Mouse (Mus musculus): Measurements from ENCODE around the gene Limch1. TPM values are rescaled to one million over a fixed set of nuclear protein-coding genes. Genes with fewer than 3 reads are reported as not detected.

The Limch1 gene
- polyA plus RNA-seq, 2 experiments, result 0.54 to 1.2 TPM

DNA sequence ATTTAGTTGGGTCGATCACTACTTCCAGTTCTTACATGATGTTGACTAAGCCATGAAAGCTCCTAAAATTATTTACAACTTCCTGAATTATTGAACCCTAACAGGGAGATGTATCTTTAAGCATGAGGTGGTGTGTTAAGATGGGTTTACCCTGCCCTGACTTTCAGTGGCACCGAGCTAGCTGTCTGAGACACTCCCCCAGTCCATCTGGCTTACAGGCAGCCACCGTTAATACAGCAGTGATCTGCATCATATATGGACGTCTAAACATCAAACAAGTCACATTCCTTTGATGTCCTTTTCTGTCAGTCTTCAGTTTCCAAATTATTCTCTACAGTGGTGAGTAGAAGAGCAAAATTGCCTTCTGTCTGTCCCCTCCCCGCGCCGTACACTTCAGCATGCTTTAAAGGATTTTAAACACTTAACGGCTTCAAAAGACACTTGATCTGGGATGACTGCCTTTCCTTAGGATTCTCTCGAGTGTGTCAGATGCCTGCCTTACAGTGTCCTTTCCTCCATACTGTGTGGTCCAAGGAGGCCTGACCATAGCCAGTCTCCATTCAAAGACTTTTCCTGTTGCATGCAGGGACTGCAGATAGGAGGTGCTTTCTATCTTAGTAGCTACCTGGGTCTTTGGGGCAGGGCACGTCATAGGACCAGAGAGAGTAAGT, 187.6 kb downstream of the Limch1 start:
- whole genome bisulfite sequencing (ENCODE audit: insufficient replicate concordance), result 68% methylated on average over 10 of the region's 10 CpGs
- DNase-seq (ENCODE audit: low read depth in 3 of 3, low spot score in 3 of 3) (no peak), ATAC-seq (ENCODE audit: insufficient read depth) (no peak)
- TF ChIP-seq CTCF (IDR thresholded peaks at IDR 0.05; ENCODE audit: low read depth) (no peak), EP300 (IDR thresholded peaks at IDR 0.05; ENCODE audit: low read depth) (no peak)
- no peaks in the 10 kb centered on the region for H3K36me3 ChIP-seq (replicated peaks; ENCODE audit: control insufficient read depth, insufficient read depth, low read depth)
- H3K4me3 ChIP-seq (ENCODE audit: insufficient read depth in 1 of 2, low read depth in 2 of 2, low read length in 2 of 2), result no peak overlapping the region
- no peak overlapping the region for H3K27ac ChIP-seq
- no peak overlapping the region for H3K4me2 ChIP-seq (ENCODE audit: low read depth)
- no peaks in the 10 kb centered on the region for H3K4me1 ChIP-seq (replicated peaks; ENCODE audit: control insufficient read depth in 2 of 2, insufficient read depth in 2 of 2, low read length in 1 of 2)
- H3K9ac ChIP-seq (replicated peaks), result no peak overlapping the region
- H3K9me3 ChIP-seq (ENCODE audit: control insufficient read depth, low read length), result no peaks in the 10 kb centered on the region
- H3K27me3 ChIP-seq (ENCODE audit: control insufficient read depth, insufficient read depth, low read length), result no peaks in the 10 kb centered on the region

DNA sequence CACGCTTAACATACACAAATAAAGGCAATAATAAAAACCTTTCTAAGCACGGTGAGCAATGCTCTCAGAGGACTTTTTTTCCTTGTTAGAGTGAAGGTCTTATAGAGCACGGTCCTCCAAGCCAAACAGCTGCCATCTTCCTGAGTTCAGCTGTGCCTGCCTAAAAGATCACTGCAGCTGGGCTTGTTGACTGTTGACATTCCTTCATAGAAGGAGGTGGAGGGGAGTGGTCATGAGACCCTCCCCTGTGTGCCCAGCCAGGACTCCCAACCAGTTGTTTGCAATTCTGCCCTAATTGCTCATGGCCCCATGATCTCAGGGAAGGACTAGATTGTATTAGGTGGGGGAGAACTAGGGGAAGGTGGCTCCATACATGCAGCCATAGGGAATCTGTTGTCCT, 189.0 kb downstream of the Limch1 start:
- H3K9me3 ChIP-seq (ENCODE audit: control insufficient read depth, low read length), result no peaks in the 10 kb centered on the region
- 66% methylated on average over 3 of the region's 3 CpGs for WGBS (ENCODE audit: insufficient replicate concordance)
- H3K9ac ChIP-seq (replicated peaks), result no peak overlapping the region
- H3K27ac ChIP-seq, result no peak overlapping the region
- ATAC-seq (ENCODE audit: insufficient read depth), result no peak
- TF ChIP-seq EP300 (IDR thresholded peaks at IDR 0.05; ENCODE audit: low read depth), result no peak
- no peak for TF ChIP-seq CTCF (IDR thresholded peaks at IDR 0.05; ENCODE audit: low read depth)
- no peaks in the 10 kb centered on the region for H3K36me3 ChIP-seq (replicated peaks; ENCODE audit: control insufficient read depth, insufficient read depth, low read depth)
- no peak overlapping the region for H3K4me2 ChIP-seq (ENCODE audit: low read depth)
- no peak overlapping the region for H3K4me3 ChIP-seq (ENCODE audit: insufficient read depth in 1 of 2, low read depth in 2 of 2, low read length in 2 of 2)
- no peak for DNase-seq (ENCODE audit: low read depth in 3 of 3, low spot score in 3 of 3)
- H3K4me1 ChIP-seq (replicated peaks; ENCODE audit: control insufficient read depth in 2 of 2, insufficient read depth in 2 of 2, low read length in 1 of 2), result no peaks in the 10 kb centered on the region
- H3K27me3 ChIP-seq (ENCODE audit: control insufficient read depth, insufficient read depth, low read length), result no peaks in the 10 kb centered on the region

DNA sequence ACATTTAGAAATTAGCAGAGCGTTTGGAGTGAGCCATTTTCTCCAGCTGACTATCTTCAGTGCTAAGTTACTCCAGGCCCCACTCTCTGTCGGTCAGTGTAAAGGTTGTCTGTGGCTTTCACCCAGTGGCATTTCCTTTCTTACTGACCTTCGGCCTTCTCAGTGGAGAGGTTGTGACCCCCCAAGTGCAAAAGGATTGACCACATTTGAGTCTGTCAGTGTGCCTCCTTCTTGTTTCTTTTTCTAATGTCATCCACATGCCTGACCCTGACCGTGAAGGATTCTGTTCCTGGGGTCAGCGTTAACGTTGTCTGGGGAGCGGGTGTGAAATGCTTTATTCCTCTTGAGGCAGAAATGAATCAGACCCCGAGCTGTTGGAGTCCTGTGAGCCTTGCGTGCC, 191.7 kb downstream of the Limch1 start:
- no peaks in the 10 kb centered on the region for H3K9me3 ChIP-seq (ENCODE audit: control insufficient read depth, low read length)
- no peaks in the 10 kb centered on the region for H3K27me3 ChIP-seq (ENCODE audit: control insufficient read depth, insufficient read depth, low read length)
- H3K9ac ChIP-seq (replicated peaks), result no peak overlapping the region
- no peak overlapping the region for H3K27ac ChIP-seq
- H3K36me3 ChIP-seq (replicated peaks; ENCODE audit: control insufficient read depth, insufficient read depth, low read depth), result no peaks in the 10 kb centered on the region
- H3K4me1 ChIP-seq (replicated peaks; ENCODE audit: control insufficient read depth in 2 of 2, insufficient read depth in 2 of 2, low read length in 1 of 2), result no peaks in the 10 kb centered on the region
- TF ChIP-seq CTCF (IDR thresholded peaks at IDR 0.05; ENCODE audit: low read depth), result no peak
- TF ChIP-seq EP300 (IDR thresholded peaks at IDR 0.05; ENCODE audit: low read depth), result no peak
- no peak for ATAC-seq (ENCODE audit: insufficient read depth)
- WGBS (ENCODE audit: insufficient replicate concordance), result 48% methylated on average over 9 of the region's 9 CpGs
- H3K4me2 ChIP-seq (ENCODE audit: low read depth), result no peak overlapping the region
- H3K4me3 ChIP-seq (ENCODE audit: insufficient read depth in 1 of 2, low read depth in 2 of 2, low read length in 2 of 2), result no peak overlapping the region
- no peak for DNase-seq (ENCODE audit: low read depth in 3 of 3, low spot score in 3 of 3)

DNA sequence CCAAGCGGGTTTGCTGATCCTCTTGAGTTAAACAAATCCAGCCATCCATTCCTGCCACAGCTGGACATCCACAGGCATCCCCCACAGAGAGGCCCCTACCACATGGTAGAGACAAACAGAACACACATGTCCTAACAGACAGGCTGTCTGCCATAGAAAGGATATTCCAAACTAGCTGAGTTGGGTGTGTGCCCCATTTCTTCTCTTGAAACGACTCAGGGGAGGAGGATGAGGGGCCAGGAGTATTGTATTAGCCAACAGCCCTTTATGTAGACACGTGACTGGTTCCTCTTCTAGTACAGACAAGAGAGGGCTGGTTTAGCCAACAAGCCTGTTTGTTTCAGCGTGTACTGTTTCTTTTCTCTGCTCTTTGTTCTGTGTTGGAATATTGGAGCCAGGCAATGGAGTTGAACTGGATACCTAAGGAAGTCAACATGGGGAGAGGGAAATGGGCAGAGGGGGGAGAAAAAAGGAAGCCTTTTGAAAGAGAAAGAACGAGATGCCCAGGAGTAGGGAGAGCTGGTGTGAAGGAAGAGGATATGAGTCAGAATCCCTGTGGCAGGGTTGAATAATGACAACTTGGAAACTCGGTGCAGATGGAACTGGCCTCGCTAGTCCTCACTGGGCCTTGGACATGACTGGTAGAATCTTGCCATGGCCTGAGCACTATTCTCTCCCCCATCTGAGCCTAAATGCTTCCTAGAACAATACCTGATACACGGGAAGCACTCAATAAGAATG, 196.3 kb downstream of the Limch1 start:
- TF ChIP-seq EP300 (IDR thresholded peaks at IDR 0.05; ENCODE audit: low read depth) (no peak), CTCF (IDR thresholded peaks at IDR 0.05; ENCODE audit: low read depth) (no peak)

DNA sequence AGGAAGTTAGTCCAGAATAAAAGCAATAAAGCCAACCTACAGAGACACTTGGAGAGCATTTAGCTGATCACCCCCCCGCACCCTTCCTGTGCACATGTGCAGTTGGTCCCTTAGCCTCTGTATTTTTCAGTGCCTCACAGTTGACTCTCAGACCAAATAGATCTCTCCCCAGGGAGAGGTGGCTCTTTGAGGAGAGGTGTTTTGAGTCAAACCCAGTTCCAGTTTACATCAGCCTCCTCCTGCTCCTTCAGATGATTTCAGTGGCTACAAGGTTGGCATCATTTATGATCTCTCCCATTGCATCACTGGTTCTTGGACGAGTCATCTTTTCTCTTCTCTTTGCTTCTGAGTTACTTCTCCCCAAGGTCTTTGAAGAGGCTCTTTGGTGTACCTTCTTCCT, 197.3 kb downstream of the Limch1 start:
- TF ChIP-seq EP300 (IDR thresholded peaks at IDR 0.05; ENCODE audit: low read depth) (no peak), CTCF (IDR thresholded peaks at IDR 0.05; ENCODE audit: low read depth) (no peak)
- no peaks in the 10 kb centered on the region for H3K9me3 ChIP-seq (ENCODE audit: control insufficient read depth, low read length)
- H3K4me1 ChIP-seq (replicated peaks; ENCODE audit: control insufficient read depth in 2 of 2, insufficient read depth in 2 of 2, low read length in 1 of 2), result no peaks in the 10 kb centered on the region
- H3K4me2 ChIP-seq (ENCODE audit: low read depth), result no peak overlapping the region
- no peak for DNase-seq (ENCODE audit: low read depth in 3 of 3, low spot score in 3 of 3)
- no peaks in the 10 kb centered on the region for H3K36me3 ChIP-seq (replicated peaks; ENCODE audit: control insufficient read depth, insufficient read depth, low read depth)
- no peak for ATAC-seq (ENCODE audit: insufficient read depth)
- 68% methylated on average over 2 of the region's 2 CpGs for WGBS (ENCODE audit: insufficient replicate concordance)
- no peaks in the 10 kb centered on the region for H3K27me3 ChIP-seq (ENCODE audit: control insufficient read depth, insufficient read depth, low read length)
- H3K9ac ChIP-seq (replicated peaks), result no peak overlapping the region
- H3K4me3 ChIP-seq (ENCODE audit: insufficient read depth in 1 of 2, low read depth in 2 of 2, low read length in 2 of 2), result no peak overlapping the region
- H3K27ac ChIP-seq, result no peak overlapping the region

More for the DNA sequence above, 196.3 kb downstream of the Limch1 start:
- H3K4me1 ChIP-seq (replicated peaks; ENCODE audit: control insufficient read depth in 2 of 2, insufficient read depth in 2 of 2, low read length in 1 of 2), result no peaks in the 10 kb centered on the region
- no peak overlapping the region for H3K27ac ChIP-seq
- H3K9me3 ChIP-seq (ENCODE audit: control insufficient read depth, low read length), result no peaks in the 10 kb centered on the region
- no peaks in the 10 kb centered on the region for H3K36me3 ChIP-seq (replicated peaks; ENCODE audit: control insufficient read depth, insufficient read depth, low read depth)
- ATAC-seq (ENCODE audit: insufficient read depth) (no peak), DNase-seq (ENCODE audit: low read depth in 3 of 3, low spot score in 3 of 3) (no peak)
- H3K9ac ChIP-seq (replicated peaks), result no peak overlapping the region
- H3K4me3 ChIP-seq (ENCODE audit: insufficient read depth in 1 of 2, low read depth in 2 of 2, low read length in 2 of 2), result no peak overlapping the region
- no peak overlapping the region for H3K4me2 ChIP-seq (ENCODE audit: low read depth)
- WGBS (ENCODE audit: insufficient replicate concordance), result 34% methylated on average over 8 of the region's 8 CpGs
- no peaks in the 10 kb centered on the region for H3K27me3 ChIP-seq (ENCODE audit: control insufficient read depth, insufficient read depth, low read length)

Data from liver, embryonic 14.5 days (tissue).